Mouse (Mus musculus) layer of hippocampus, postnatal 10 days (tissue): ENCODE measurements at regions not wholly inside any gene's neighbourhood (a gene's known extent, or its start where the extent isn't known, plus 50 kb on each side); places are given as distances from the start of the nearest gene placed in this dataset.

ENCODE experiments used
- DNase-seq, 2 experiments: peaks; one replicate each; pipeline ENCODE4 v3.0.0; 2021; ENCODE audit warnings: low spot score in 2 of 2

DNA sequence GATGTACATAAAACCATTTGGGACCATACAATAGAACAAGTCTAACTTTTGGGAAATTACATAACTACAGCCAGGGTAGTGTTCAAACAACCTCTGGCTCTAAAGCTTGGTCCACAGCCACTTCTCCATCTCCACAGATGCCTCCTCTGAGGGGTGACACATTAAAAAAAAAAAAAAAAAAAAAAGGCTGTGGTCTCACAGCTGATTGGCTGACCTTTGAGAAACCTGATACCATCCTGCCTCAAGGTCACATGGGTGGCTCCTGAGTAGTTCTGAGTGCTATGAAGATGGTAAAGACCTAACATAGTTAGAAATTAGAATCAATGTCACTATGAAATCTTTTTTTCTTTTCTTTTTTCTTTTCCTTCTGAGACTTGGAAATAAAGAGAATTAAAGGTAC is 102.4 kb downstream of the Tmem182 start:
- DNase-seq = no peak

DNA sequence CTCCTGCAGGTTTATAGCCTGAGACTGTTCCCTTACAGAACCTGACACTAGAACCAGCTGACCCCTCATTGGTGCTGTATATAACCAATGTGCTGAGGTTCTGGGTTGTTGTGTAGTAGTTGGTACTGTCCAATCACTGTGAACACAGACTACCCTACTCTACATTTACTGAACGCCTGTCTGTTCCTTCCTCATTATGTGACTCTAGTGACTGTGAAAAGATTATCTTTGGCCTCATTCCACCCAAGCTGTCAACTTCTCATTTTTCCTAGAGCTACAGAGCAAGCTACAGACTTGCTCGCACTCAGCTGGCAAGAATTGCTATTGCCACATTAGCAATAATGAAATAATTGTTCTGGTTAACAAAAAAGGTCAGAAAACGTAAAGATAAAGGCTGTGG is 108.2 kb downstream of the Tmem182 start:
- no peak for DNase-seq

DNA sequence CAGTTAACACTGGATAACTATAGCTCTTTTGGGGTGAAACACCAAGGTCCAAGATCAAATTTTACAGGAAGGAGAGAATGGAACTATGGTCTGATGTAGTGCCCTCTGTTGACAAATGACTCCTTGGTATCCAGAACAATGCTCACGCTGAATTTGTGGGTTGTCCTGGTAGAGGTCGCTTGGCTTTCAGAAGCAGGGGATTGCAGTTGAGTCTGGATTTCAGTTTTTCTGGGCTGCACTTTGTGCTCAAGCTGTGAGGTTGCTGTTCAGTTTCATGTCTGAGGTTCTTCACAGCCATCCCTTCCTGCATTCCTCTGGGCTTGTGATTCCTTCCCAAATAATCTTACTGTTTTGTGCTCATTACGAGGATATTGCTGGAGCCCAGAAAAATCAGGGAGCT is 118.9 kb downstream of the Tmem182 start:
- DNase-seq = no peak

DNA sequence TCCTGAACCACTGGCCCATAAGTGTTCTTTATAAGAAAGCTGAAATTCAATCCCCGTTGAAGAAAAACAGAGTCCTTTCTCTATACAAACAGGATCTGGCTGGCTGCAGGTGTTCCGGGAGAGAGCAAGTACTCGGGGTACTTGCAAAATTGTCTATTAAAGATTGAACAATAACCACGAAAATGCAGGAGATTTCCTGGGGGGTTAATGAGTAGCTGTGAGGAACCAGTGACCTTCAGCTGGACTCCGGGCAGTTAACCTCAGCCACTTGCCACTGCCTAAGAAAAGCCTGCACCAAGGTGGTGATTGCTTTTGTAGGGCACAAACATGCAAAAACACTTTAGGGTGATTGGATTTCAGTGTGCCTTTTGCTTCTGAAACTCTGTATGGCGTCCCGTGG is 119.4 kb downstream of the Tmem182 start:
- DNase-seq = no peak

DNA sequence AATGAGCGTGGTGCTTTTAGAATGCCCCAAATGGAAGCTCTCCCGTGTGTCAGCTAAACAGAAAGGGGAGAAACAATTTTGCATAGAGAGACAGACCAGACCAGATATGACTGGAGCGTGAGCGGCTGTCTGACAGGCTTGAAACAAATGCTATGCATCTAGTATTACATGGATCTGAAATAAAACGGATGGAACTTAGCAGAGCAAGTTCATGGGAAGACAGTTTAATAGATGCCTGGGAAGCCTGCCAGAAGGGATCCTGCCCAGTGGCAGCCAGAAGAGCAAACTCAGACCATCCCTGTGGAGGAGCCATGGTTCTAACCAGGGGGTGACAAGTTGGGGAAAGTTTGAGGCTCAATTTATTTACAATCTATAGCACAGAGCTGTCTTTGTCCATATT is 126.0 kb downstream of the Tmem182 start:
- no peak for DNase-seq

DNA sequence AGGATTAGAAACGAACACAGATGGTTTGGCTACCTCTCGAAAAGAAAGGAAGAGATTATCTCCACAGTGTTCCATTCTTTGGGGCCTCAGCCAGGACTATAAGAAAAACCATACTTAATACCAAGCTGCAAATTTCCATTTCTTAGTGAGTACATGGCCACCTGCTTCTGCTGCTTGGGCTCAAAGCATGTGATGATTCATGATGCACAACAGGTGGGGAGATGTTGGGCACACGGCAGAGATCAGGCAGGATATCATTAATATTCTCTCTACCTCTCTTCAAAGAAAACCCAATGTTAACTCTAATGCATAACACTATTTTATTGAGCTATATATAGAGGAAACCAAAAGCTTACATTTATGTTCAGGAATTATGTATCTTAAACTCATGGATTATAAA is 131.3 kb downstream of the Tmem182 start:
- DNase-seq = no peak

DNA sequence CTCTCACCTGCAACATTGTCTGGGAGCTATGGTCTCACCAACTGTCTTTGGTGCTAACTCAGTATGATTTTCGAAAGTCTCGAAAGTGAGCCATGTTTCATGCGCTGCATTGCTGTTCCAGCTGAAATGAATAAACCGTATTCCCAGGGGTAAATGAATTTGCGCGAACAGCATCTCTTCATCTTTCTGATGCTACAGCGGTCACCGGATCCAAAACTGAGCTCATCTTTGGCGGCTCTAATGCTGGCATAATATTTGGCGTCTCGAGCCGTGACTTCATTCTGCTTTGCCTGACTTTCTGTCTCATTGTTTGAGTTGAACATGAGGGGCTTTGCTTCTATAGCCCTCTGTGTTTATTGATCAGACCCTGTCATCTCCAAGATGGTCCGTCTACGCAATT is 137.3 kb downstream of the Tmem182 start:
- DNase-seq = no peak

DNA sequence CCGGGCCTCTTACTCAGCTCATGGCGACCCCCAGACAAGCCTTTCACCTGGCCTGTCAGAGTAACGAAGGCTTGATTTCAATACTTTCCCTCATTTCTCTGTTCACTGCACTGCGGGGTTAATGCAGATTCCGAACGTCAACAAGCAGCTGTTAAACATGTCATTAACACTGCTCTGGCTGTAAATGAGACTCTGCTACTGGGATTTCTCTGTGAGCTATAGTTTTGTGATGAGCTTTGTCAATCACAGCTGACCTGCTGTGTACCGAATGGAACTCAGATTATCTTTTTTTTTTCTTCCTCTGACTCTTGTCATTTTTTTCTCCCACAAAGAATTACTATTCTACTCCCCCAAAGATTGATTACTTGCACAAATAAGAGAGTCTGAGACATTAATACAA is 137.8 kb downstream of the Tmem182 start:
- DNase-seq = no peak

DNA sequence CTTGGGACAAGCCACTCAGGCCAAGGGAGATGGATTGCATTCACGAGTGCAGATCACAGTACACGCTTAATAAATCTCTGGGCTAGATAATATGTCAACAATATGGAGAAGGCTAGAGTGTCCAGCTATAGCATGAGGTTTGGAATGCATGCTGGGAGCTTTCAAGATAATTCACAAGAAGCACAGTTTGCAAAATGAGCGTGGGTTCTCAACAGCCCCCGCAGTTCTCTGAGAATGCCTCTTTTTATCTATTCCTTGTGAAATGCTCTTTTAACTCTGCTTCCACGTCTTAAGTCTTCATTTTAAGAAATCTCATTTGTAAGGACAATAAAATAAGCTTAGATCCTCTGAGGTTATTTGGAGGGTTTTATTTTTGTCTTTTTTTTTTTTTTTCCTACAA is 145.2 kb downstream of the Tmem182 start:
- DNase-seq = no peak

DNA sequence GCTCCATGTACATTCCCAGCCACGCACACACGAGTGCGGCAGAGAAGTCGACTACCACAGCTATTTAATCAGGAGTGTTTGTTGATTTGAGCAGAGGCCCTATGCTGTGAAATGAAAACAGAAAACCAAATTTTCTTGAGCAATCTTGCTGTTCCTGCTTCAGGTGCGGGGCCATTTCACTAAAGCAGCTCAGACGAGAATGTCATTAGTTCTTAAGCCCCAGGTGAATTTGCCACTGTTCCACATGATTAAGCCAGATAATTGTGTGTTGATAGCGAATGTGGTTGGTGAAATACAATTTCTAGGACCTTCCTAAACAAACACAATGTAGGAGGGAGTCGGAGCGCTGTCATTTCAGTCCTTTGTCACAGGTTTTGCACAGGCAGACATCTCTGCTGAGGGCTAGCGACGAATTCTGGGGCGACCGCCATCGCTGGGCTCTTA is 149.3 kb downstream of the Tmem182 start:
- no peak for DNase-seq

DNA sequence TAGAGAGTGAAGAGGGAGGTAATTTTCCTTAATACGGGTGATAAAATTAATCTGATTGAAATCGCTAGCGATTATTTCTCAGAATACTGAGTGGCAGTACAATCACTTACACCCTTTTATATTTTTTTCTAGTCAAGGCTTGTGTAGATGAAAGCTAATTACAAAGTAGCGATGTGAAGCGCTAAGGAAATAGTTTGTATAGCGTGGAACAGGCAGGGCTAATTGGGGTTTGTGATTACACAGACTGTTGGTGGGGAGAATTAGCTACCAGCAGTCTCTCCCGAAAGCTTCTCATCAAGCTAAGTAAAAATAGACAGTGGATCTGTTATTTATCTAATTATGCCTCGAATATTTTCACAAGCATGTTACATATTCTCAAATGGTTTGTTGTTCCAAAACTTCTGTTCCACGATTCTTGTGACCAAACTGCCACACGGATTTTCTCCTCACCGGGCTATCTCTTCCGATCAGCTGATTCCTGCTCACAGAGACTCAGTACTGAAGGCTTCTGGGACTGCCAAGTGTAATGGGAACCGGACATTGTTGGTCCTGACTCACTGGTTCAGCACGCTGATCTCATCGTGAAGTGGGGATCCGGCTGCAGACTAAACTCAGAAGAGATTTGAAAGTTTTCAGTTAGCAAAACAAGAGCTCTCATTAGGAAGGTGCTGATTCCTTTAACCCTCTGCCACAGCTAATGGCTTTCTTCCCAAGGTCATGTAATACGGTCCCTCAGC is 162.5 kb downstream of the Tmem182 start:
- DNase-seq = peak in 1 of 2 experiments; percentile 25

DNA sequence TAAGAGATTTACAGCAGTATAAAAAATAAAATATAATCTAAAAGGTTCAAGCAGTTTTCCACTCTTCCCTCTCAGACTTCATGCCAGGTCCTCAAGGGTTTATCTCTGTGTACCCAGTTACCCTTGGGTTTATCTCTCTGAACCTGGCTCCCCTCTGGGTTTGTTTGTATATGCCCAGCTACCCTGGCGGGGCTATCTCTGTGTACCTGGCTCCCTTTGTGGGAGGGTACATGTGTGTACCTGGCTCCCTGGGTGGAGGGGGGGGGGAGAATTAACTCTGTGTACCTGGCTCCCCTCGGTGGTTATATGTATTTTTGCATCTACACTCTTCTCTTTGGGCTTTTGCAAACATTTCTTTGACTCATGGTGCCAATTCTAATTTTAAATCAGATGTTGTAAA is 178.4 kb downstream of the Tmem182 start:
- no peak for DNase-seq

DNA sequence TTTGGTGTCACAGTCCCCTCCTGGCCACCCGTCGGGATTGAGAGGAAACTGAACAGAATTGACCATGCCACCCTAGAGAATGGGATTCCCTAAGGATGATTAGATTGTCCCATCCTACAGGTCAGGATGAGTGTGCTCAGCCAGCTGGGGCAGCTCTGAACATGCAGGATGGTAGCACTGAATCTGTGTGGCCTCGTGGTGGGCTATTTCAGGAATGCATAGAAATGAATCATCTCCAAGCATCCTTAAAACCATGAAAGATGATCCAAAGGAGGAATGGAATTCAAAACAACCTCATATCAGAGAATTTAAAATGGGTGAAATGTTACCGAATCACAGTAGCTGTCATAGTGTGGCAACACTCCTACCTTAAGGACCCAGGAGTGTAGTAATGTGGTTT is 187.9 kb downstream of the Tmem182 start:
- no peak for DNase-seq

DNA sequence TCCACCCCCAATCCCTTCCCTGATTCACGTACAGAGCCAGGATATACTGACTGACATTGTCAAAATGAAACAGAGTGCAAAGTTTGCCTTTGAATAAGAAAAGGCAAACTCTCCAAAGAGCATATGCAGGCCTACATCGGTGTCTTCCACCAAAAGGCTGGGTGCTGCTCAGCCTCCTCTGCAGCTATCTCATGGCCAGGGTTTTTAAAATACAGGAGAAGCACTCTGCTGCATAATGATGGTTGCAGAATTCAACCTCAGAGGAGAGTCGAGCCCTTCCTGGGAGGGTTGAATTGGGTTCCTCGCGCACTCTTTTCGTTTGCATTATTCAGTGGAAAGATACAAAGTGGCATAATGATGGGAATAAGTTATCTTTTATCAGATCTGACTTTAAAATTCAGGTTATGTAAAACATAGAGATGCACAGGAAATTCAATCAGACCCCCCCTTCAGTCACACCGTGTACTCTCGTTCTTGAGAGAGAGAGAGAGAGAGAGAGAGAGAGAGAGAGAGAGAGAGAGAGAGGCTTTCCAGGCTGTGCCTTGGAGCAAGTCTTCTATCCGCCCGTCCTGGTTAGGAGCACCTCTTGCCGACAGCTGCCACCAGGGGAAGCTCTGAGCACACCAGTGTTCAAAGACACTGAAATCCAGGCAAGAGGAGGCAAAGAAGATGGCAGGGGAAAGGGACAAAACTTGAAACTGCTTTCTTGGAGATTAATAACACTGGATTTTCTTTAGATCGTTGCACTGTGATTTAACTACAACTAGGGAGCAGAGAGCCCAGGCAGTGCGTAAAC is 196.0 kb downstream of the Tmem182 start:
- DNase-seq = peak; percentile 63 to 76

DNA sequence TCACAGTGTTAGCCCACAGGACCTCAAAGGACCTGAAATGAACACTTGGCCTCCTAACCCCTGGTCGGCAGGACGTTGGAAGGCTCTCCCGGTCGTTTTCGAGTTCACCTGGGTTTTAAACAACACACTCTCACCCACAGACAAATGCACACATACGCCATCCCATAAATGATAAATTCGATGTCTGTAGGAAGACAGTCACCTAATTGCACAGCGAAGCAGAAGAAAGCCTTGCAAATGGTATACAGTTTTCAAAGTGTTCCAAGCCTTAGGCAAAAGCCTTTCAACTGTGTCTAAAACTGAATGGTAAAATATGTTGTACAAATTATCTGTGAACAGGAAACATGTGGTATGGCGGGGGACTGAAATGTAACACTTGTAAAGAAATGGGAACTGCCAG is 196.6 kb downstream of the Tmem182 start:
- no peak for DNase-seq

DNA sequence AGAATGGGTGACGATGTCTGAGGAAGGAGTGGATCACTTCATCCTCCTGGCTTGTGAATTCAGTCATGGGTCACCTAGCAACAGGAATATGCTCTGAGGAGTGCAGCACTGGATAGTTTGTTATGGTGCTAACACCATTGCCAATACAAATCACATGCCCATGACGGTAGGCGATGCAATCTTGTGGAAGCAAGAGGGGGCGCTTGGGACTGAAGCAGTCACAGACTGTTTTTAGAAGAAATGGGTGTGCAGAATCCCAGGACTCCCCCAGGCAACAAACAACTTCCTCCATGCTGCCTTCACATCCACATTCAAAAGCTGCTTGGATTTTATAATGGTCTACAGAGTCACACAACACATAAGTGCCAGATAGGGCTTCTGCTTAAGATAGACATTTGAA is 221.5 kb downstream of the Tmem182 start:
- no peak for DNase-seq

DNA sequence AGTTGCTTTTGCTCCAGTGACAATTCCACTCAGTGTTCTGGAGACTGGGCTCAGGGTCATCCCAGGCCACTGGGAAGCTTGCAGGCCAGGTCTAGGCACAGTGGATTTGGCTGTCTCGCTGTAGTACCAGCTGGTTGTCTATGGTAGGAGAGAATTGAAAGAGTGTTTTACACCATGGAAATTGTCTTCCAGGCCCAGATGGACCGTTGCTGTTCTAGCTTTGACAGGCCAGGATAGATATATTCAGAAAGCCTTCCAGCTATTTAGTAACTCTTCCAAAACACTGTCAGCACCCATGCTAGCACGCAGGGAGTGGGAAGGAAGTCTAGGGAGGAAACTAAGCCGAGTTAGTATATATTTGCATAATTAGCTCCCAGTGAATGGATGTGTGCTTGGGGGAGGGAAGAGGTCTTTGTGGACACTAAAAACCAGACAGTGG is 222.2 kb downstream of the Tmem182 start:
- peak; percentile 66 to 70 for DNase-seq

DNA sequence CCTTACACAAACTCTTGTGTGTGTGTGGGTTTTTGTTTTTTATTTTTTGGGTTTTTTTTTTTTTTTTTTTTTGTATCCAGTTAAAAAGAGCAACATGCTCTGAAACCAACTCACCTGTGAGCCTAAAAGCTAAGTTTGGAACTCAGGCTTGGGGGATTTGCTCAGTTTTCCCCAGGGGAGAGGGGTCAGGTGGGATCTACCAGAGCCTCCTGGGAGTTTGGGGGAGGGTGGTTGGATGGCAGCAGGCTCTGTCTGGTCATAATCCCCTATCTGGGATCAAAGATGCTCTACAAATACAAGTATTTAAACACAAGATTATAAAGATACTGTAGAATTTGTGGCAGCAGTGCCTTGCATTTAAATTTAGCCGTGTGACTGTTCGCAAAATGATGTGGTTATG is 222.6 kb downstream of the Tmem182 start:
- DNase-seq = no peak

DNA sequence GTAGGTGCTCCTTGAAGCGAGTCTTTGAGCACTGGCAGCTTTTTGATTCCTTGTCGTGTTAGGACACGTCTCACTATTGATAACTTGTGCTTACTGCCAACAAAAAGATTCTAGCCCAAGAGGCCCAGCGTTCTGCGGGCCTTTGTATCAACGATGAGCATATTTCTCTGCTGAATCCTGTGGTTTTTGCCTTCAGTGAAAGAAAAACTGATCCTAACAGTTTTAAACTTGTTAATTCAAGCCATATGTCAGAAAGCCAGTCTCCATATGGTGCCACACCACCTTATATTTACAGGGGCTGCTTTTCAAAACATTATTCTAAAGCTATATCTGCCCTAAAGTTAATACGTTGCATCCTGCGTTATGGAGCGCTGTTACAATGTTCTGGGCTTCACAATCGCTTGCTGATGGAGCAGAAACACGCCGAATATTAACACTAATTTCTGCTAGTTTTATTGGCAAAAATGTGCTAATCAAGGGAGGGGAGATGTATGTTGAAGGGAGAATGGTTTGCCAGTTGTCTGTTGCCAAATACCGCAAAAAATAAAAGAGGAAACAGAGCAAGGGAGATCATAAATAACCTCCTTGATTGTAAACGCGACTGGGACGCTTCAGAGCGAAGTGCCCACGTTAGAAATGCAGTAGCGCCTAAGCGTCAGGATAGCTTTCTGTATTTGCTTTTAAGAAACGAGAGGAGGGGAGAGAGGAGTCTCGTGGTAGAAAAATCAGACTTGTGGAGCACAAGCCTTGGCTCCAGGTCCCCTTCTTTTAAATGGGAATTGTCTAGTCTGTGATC is 229.9 kb downstream of the Tmem182 start:
- no peak for DNase-seq

DNA sequence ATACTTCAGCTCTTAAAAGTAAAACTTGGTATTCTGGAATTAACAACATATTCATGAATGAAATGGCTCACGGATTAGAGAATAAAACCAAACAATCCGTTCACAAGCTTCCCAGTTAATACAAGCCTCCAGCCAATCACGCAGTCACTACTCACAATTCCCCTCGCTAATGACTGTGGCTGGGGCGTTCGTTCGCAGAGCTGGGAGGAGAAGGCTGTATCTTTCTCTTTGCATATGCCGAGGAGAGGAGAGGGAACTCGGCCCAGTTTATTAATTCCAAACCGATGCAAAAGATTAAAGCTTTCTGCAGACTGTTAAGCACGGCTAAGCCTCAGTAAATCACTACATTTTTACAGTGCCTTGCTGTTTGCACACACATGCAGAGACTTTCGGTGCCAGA is 231.5 kb downstream of the Tmem182 start:
- peak in 1 of 2 experiments; percentile 51 for DNase-seq

DNA sequence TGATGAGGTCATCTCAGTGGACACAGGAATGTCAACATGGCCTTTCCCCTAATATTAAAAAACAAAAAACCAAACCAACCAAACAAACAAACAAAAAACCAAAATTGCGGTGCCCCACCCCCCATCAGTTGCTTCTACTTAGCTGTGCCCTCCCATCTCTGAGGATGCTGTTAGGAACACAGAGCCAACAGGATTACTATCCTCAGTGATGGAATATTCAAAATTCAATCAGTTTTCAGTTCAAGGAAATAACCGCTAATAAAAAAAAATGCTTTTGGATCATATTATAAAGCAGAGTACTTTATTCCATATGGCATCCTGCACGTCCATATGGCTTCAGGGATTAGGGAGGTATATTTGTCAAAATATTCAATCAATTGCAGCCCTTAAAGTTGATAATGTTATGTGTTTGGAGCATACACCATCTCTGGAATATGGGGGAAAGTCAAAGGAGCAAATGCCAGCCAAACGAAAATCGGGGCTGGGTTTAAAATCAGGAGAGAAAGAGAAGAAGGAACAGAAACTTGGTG is 249.1 kb downstream of the Tmem182 start:
- no peak for DNase-seq

DNA sequence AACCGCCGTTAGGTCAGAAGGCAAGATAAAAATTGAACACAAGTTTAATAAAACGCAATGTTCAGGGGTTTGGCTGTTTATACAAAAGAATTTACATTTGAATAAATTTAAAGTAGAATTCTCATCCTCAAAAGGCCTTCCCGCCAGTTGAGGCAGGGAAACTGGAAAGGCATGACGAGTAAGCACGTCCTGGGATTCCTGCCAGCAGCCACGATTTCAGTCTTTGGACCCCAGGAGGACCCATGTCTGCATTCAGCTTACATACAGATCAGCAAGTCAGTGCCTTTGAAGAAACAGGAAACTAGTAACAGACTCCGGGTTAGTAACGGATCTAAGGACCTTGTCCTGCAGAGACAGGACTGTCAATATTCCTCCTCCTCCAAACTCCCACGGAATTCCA is 250.4 kb downstream of the Tmem182 start:
- DNase-seq = no peak
